Mouse (Mus musculus) megakaryocyte-erythroid progenitor cell, adult 5-6 weeks (primary cell): ENCODE data around the gene Rbm39. TPM values are rescaled to one million over a fixed set of nuclear protein-coding genes. Genes with fewer than 3 reads are reported as not detected.
A peak's percentile ranks its signal among the peaks of the same experiment; 100 is the strongest.
"Not testable (repeated sequence)": the region's sequence is repeated elsewhere in the genome, so short reads cannot be mapped to it uniquely, and the experiment has no call there.

Experiments
- ATAC-seq: replicated peaks from 2 replicates; pipeline ENCODE4 v1.8.0; 2016; ENCODE audit warnings: mild to moderate bottlenecking, inconsistent platforms; ENCODE audit not compliant: severe bottlenecking, poor library complexity, low FRiP score, low TSS enrichment
- total RNA-seq, 2 experiments: library from RNA; stranded (forward) in 1 of 2; stranded (reverse) in 1 of 2; fragments of 200-1000, 215-1000 nt in 1 of 2; fragments of >200 nt in 1 of 2; fragmentation: Nextera tagmentation in 1 of 2; gene quantifications; 2 replicates each; pipeline ENCODE4 v1.2.3; 2014 to 2017

Gene Rbm39
- total RNA-seq (2014; fragmentation: Nextera tagmentation) = 370 and 390 TPM in 2 replicates
- 690 and 765 TPM in 2 replicates for total RNA-seq (2017)

DNA sequence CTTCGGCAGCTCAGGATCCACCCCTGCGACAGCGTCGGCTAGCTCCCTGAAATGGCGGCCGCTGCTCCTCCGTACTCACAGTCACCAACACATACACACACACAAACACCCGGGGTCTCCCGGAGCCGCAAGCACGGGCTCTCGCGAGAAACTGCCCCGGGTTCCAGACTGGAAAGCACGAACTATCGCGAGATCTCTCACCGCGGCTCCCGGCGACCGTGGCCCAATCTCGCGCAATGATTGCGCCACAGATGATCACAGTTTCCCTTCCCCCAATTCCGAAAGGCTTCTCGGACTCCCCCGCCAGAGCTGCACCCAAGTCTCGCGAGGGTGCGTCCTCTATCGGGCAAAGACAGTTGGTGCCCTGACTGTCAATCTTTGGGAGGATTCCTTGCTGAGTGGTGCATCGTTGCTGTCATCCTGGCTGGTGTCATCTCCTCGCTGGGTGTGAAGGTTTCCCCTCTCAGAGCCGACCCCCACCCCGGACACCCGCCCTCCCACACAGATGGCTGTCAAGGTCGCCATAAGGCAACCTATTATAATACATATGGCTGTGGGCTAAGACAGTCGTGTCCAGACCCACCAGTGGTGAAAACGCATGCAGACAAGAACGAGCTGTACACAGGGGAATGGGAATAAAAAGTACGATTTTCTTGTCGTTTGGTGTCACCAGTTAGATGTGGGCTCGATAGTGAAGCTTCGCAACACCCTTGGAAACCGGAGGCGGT lies at the start of gene Rbm39:
Rbm39 (minus strand) TSS at position 145 of the 728 bp plus-strand sequence.
- peak; percentile 97 for ATAC-seq

DNA sequence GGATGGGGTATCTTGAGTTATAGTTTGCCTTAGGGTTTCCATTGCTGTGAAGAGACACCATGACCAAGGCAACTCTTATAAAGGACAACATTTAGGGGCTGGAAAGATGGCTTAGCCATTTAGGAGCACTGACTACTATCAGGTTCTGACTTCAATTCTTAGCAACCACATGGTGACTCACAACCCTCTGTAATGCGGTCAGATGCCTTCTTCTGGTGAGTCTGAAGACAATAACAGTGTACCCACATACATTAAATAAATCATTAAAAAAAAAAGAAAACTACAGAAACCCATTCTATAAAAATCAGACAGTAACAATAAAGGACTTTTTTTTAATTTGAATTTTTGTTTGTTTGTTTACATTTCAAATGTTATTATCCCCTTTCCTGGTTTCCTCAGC lies 49.1 kb upstream of the Rbm39 start:
- ATAC-seq = no peak

DNA sequence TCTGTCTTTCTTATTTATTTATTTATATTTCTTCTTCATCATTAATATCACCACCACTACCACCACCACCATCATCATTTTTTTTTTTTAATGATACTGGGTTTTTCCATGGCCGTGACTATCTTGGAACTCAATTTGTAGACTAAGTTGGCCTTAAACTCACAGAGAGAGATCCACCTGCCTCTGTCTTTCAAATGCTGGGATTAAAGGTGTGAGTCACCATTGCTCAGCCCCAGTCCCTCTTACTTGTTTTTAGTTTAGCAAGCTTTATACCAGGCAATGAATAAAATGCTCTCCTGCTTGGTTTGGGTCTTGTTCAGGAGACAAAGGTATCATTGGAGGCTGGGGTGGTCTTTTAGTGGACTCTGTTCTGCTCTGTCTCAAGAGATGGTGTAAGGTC lies 47.7 kb upstream of the Rbm39 start:
- no peak for ATAC-seq

DNA sequence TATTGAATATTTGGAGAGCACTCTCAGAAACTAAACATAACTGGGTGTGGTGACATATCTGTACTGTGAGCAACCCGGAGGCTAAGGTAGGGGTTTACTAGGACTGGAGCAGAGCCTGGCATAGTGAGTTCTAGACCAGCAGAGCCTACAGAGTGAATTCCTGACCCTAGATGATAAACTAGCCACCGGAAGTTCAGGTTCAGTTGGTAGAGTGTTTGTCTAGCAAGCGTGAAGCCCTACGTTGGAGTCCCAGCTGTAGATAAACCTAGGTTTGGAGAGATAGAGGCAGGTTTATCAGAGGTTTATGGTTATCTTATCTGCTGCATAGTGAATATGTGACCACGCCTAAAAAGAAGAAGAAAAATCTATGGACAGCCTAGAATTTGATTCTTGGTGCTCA lies 44.0 kb upstream of the Rbm39 start:
- ATAC-seq = peak; percentile 58

DNA sequence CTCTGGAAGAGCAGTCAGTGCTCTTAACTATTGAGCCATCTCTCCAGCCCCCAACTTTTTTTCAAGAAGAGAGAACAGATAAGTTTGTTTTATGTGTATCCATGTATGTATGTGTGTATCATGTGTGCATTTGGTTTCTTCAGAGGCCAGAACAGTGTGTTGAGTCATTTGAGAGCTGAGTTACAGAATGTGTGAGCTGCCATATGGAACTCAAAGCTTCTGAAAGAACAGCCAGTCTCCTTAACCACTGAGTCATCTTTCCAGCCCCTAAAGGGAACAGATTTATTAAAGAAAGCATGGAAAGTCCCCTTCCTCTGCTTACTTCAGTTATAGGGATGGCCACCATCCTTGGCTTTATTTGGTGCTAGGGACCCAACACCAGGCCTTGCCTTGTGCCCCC lies 42.1 kb upstream of the Rbm39 start:
- ATAC-seq = no peak

DNA sequence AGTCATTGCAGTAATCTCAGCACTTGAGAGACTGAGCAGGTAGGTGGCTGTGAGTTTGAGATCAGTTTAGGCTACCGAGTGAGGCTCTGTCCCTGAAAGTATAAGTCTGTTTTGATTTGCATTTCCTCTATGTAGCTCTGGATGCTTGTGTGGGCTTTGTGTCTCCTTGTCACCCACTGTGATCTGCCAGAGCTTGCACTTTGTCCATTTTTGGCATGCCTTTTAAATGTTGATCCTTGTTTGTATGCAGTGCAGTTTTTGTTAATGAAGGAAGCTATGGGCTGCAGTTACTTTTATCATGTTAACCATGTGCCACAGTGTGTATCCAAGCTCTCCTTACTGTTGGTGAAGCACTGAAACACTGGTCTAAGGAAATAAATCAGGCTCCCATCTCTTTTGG lies 37.7 kb upstream of the Rbm39 start:
- no peak for ATAC-seq

DNA sequence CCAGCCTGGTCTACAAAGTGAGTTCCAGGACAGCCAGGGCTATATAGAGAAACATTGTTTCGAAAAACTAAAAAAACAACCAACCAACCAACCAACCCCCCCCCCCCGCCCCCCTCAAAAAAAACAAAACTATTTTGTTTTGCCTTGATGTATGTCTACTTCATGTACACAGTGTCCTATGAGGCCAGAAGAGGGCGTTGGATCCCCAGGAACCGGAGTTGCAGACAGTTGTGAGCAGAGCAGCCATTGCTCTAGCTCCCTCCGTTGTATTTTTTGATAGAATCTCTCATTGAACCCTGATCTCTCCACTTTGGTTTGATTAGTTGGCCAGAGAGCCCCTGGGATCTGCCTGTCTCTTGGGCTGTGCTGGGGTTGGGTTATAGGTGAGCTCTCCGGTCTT lies 23.9 kb upstream of the Rbm39 start:
- ATAC-seq = no peak

DNA sequence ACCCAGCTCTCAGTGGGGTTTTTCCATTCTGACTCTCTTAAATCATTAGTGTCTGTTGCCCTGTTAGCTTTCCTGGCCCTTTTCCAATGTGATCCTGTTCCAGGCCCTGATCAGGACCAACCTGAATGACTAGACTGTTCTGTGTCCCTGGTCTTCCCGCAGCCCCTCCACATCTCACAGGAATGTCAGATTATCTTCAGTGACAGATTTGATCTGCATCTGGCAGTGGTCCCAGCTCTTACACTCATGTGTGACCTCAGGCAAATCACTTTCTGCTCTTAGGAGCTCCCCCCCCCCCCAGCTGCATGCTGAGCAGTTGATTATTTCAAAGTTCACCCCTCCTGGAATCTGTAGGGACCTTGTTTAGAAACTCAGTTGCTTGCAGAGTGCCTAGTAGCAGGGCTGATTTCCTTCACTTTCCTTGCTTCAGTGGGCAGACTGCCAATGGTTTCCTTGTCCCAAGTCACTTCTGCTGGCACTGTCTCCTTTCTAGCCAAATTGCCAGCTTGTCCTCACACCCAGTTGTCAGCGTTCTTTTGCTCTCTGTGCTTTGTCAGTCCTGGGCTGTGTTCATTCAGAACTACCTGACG lies 22.9 kb upstream of the Rbm39 start:
- peak; percentile 51 for ATAC-seq

DNA sequence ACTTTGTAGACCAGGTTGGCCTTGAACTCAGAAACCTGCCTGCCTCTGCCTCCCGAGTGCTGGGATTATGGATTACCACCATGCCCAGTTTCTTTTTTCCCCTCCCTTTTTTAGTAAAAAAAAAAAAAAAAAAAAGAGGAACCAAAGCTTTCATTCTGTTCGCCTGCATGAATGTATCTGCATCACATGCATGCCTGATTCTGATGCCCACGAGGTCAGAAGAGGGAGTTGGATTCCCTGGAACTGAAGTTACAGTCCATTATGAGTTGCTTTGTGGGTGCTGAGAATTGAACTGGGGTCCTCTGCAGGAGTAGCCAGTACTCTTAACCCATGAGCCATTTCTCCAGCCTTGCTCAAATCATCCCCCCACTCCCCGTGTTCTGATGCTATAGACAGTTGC lies 21.4 kb upstream of the Rbm39 start:
- ATAC-seq = no peak

DNA sequence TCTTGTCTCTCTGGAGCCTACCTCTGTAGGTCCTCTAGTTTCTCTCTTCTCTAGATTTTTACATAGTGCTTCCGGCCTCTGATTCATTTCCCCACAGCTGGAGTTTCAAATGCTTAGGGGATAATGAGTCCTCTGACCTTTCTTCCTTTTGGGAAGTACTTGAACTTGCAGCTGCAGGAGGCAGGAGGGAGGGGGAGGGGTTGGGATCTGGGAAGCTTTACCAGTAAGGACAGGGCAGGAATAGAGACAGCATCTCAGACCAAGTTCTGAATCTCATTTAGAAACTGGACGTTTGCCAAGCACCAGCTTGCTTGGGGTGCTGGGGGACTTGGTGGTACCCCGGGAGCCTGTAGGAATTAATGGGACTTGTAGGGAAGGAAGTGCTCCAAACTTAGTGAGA lies 19.9 kb upstream of the Rbm39 start:
- ATAC-seq = no peak

DNA sequence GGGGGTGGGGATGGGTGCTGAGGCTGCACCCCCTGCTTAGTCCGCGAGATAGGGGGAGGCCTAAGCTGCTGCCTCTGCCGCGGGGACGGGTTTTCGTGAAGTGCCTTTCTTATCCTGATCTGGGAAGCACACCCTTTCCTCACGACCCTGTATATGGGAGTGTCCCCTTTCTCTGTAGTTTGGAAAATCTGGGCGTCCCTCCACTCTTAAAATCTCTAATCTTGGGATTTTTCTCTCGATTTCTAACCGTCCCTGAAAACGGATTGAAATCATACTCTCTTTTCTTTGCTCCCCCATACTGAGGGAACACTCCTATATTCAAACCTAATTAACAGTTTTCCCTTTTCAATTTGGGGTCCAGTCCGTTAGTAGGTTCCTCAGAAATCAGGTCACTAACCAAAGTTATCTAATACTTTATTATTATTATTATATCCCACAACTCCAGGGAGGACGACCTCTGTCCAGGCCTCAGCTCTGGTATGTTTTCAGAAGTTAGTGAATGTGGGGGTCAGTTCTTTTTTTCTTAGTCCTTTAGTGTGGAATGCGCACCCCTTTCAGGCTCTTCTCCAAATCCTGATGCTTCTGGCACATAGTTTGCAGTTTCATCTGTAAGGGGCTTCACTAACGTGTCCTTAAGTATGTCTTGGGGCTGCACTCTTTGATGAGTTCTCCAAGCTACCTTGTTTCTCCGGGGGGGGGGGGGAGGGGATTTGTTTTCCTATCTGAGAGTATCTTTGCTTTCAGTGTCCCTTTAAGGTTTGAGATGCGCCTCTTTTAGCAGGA lies 17.3 kb upstream of the Rbm39 start:
- no peak for ATAC-seq

DNA sequence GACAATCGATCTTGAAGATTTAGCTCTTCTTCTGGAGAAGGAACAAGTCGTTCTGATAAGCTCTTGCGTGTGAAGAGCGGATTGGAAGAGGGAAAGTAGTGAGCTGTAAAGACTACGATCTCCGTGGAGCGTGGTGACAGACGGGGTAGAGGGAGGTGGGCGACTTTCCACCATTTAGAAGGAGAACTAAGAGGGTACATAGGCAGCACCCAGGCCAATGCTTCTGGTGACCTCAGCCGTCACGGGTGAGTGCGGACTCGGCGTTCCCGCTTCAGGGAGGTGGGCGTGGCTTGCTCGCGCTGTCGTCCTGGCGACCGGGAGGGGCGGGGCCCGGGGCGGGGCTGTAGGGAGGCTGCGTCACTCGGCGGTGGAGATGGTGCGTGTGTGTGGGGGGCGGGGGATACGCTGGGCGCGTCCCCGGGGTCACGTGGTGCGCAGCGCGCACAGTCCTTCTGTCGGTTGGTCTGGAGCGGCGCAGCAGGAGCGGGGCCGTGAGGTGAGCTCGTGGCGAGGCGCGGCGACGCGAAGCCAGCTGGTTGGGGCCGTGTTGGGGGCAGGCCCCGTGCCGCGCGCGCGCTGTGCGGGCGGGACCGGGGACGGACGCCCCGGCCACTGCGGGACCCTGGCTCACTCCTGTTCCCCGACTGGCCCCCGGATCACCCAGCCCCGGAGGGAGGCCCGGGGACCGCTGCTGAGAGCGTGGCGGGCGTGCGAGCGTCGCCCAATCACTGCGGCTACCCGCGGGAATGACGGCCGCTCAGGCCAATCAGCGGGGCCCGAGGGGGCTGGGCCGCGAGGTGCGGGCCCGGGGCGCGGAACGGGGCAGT lies 16.5 kb upstream of the Rbm39 start, which contains the start of gene Phf20:
Phf20 (plus strand) TSS at position 165 of the 827 bp plus-strand sequence.
- ATAC-seq = peak; percentile 96

DNA sequence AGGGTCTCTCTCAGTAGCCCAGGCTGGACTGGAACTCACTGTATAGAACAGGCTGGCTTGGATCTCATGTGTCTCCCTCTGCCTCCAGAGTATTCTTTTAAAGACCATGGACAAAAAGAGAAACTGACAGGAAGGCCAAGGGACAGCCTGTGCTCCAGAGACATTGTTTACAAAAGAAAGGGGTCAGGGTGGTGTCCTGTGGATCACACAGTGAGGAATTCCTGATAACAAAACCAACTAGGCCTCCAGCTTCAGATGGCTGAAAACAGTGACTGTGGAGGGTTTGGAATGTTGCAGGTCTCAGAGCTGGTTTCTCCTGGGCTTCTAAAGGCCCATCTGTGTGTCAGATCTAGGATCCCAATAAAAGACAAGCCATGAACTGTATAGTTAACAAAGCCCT lies 14.5 kb upstream of the Rbm39 start:
- ATAC-seq = no peak

DNA sequence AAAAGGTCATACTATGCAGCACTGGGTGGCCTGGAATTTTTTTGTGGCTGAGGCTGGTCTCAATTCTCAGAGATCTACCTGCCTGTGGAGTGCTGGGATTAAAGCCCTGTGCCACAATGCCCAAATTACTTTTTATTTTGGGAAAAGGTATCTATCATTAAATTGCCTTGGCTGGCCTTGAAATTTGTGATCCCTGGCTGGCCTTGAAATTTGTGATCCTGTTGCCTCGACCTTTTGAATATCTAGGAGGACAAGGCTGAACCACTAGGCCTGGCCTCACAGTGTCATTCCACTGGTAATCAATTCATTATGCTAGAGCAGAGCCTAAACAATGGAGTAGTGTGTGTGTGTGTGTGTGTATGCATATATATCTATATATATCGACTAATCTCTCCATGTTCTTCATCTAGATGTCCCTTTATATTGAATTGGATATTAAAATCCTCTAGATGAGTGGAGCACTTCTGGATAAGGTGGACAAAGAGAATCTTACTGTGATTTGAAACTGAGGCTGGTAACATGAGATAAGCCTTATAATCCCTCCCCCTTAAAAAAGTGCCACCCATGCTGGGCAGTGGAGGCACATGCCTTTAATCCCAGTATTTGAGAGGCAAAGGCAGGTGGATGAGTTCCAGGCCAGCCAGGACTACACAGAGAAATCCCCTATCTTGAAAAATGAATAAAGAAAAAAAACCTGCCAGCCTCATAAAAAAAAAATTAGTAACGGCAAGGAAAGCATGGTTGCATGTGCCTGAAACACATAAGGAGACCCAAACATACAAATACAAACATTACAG lies 13.2 kb upstream of the Rbm39 start:
- ATAC-seq = no peak

DNA sequence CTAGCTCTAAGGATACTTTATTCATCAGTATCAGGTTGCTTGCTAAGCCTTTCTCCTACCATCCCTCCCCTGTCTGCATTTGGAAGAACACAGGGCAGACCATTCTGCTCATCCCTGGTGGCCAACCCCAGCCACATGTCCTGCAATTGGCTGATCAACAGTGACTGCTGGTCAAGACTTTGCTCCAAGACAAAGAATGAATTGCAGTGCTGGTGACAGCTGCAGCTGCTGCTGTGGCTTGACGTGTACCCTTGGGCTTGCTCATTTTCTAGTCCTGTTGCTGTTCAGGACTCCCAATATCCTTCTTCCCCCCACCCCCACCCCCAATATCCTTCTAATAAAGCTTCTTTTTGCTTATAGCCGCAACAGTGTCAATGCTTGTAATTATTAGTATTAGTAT lies 12.0 kb upstream of the Rbm39 start:
- no peak for ATAC-seq

DNA sequence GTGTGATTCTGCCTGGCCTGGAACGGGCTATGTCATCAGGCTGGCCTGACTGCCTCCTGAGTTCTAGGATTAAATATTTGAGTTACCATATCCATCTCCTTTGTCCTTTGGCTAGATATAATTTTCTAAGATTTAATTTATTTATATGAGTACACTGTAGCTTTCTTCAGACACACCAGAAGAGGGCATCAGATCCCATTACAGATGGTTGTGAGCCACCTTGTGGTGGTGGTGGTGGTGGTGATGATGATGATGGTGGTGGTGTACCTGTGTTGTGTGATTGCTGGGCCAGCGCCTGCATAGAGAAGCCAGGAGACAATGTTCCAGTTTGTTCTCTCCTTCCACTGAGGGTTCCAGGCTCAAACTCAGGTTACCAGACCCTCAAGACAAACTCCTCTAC lies 11.5 kb upstream of the Rbm39 start:
- no peak for ATAC-seq

DNA sequence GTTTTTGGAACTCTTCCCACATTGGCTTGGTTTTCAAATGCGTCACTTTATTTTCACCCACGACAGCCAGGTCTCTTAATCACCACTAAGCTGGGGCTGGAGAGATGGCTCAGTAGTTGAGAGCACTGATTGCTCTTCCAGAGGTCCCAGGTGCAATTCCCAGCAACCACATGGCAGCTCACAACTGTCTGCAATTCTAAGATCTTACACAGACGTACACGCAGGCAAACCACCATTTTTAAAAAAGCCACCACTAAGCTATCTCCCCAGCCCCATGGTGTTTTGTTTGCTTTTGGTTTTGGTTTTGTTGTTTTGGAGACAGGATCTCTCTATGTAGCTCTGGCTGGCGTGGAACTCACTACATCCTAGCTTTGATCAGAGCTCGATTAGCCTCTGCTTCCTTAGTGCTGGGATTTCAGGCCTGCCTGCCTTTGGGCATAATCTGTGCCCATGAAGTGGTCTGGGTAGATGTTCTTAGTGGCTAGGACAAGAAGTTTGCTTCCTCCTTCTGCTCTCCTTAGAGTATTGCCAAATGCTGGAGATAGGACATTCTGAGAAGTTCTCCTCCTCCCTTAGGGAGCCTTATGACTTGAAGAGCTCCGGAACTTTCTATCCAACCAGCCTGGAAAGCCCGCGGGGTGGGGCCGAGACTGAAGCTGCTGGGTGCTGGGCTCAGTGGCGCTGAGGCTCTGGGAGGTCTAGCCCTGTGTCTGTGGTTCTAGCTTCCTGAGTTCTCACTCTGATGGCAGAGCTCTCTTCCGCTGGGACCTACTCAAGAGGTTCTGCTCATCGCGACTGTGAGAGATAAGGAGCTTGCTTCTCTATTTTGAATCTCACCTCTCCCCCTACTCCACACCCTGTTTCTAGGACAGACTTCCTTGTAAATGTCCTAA lies 10.2 kb upstream of the Rbm39 start:
- peak; percentile 83 for ATAC-seq

DNA sequence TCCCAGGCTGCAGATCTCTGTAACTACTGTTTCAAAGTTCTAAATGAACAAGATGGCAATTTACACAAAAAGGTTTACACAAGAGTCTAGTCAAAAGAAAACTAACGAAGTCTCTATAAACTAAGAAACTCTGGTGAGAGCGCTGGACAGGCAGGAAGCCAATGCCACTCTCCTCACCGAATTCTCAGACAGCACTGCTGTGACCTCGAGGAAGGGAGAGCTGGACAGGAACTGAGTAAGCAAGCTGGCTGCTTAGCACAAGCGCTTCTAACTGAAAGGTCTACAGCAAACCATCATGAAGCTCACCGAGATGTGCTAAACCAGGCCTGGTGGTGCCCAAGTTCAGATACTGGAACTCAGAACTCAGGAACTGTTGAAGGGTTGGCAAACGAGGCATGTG lies 9.2 kb upstream of the Rbm39 start:
- not testable (repeated sequence) for ATAC-seq
